Mouse (Mus musculus): Measurements from ENCODE around the gene Vmn1r47. TPM values are rescaled to one million over a fixed set of nuclear protein-coding genes. Genes with fewer than 3 reads are reported as not detected.
"Not testable (repeated sequence)": the region's sequence is repeated elsewhere in the genome, so short reads cannot be mapped to it uniquely, and the experiment has no call there.

Gene Vmn1r47
- not detected in 2 replicates for polyA plus RNA-seq (2011; ENCODE audit: insufficient read depth, insufficient read length, low read depth, missing spikeins)

GRCm38 (mm10) chr6:90015847-90016246 lies at the start of gene Vmn1r47:
Gene Vmn1r47 (plus strand): TSS chr6:90016147.
- not testable (repeated sequence) for H3K36me3 ChIP-seq (ENCODE audit: control insufficient read depth, insufficient read depth, low read length, poor library complexity, severe bottlenecking); H3K27ac ChIP-seq (ENCODE audit: insufficient read depth, low read length); H3K27me3 ChIP-seq (ENCODE audit: control insufficient read depth, insufficient read depth, low read length, poor library complexity, severe bottlenecking)

GRCm38 (mm10) chr6:89966341-89966740 lies 49.6 kb upstream of the Vmn1r47 start:
- TF ChIP-seq CTCF (IDR thresholded peaks at IDR 0.05; ENCODE audit: low read depth, low read length) (no peak), POLR2A (IDR thresholded peaks at IDR 0.05; ENCODE audit: insufficient read depth, low read length) (no peak), EP300 (IDR thresholded peaks at IDR 0.05; ENCODE audit: insufficient read depth, low read depth, low read length) (no peak)
- H3K9me3 ChIP-seq (replicated peaks; ENCODE audit: control insufficient read depth, insufficient read depth, low read length, poor library complexity, severe bottlenecking): no peaks in the 10 kb centered on the region
- H3K4me3 ChIP-seq (ENCODE audit: low read depth, low read length): no peak overlapping the region
- H3K27ac ChIP-seq (ENCODE audit: insufficient read depth, low read length): no peak overlapping the region
- H3K4me1 ChIP-seq (ENCODE audit: control insufficient read depth, insufficient read depth, low read length): no peaks in the 10 kb centered on the region
- H3K9ac ChIP-seq (ENCODE audit: low read depth, poor library complexity, severe bottlenecking): no peak overlapping the region
- H3K36me3 ChIP-seq (ENCODE audit: control insufficient read depth, insufficient read depth, low read length, poor library complexity, severe bottlenecking): no peaks in the 10 kb centered on the region
- no peaks in the 10 kb centered on the region for H3K27me3 ChIP-seq (ENCODE audit: control insufficient read depth, insufficient read depth, low read length, poor library complexity, severe bottlenecking)

More at GRCm38 (mm10) chr6:90015847-90016246, at the start of gene Vmn1r47:
- H3K9me3 ChIP-seq (replicated peaks; ENCODE audit: control insufficient read depth, insufficient read depth, low read length, poor library complexity, severe bottlenecking); H3K9ac ChIP-seq (ENCODE audit: low read depth, poor library complexity, severe bottlenecking); H3K4me3 ChIP-seq (ENCODE audit: low read depth, low read length); H3K4me1 ChIP-seq (ENCODE audit: control insufficient read depth, insufficient read depth, low read length): not testable (repeated sequence)

GRCm38 (mm10) chr6:89969013-89969412 lies 46.9 kb upstream of the Vmn1r47 start, which contains the start of gene Vmn1r46:
Gene Vmn1r46 (plus strand): TSS chr6:89969313.
- Histone ChIP-seq H3K9me3 (replicated peaks; ENCODE audit: control insufficient read depth, insufficient read depth, low read length, poor library complexity, severe bottlenecking) (no peaks in the 10 kb centered on the region), H3K36me3 (ENCODE audit: control insufficient read depth, insufficient read depth, low read length, poor library complexity, severe bottlenecking) (no peaks in the 10 kb centered on the region), H3K27me3 (ENCODE audit: control insufficient read depth, insufficient read depth, low read length, poor library complexity, severe bottlenecking) (no peaks in the 10 kb centered on the region), H3K4me1 (ENCODE audit: control insufficient read depth, insufficient read depth, low read length) (no peaks in the 10 kb centered on the region), H3K4me3 (ENCODE audit: low read depth, low read length) (no peak within 1 kb of the TSS), H3K9ac (ENCODE audit: low read depth, poor library complexity, severe bottlenecking) (no peak within 1 kb of the TSS), H3K27ac (ENCODE audit: insufficient read depth, low read length) (no peak within 1 kb of the TSS)
- no peak for TF ChIP-seq CTCF (IDR thresholded peaks at IDR 0.05; ENCODE audit: low read depth, low read length)
- no peak for TF ChIP-seq POLR2A (IDR thresholded peaks at IDR 0.05; ENCODE audit: insufficient read depth, low read length)
- TF ChIP-seq EP300 (IDR thresholded peaks at IDR 0.05; ENCODE audit: insufficient read depth, low read depth, low read length): no peak

GRCm38 (mm10) chr6:89985989-89986388 lies 30.0 kb upstream of the Vmn1r47 start:
- H3K9ac ChIP-seq (ENCODE audit: low read depth, poor library complexity, severe bottlenecking): no peak overlapping the region
- H3K36me3 ChIP-seq (ENCODE audit: control insufficient read depth, insufficient read depth, low read length, poor library complexity, severe bottlenecking): no peaks in the 10 kb centered on the region
- no peaks in the 10 kb centered on the region for H3K27me3 ChIP-seq (ENCODE audit: control insufficient read depth, insufficient read depth, low read length, poor library complexity, severe bottlenecking)
- no peak for TF ChIP-seq POLR2A (IDR thresholded peaks at IDR 0.05; ENCODE audit: insufficient read depth, low read length)
- H3K9me3 ChIP-seq (replicated peaks; ENCODE audit: control insufficient read depth, insufficient read depth, low read length, poor library complexity, severe bottlenecking): no peaks in the 10 kb centered on the region
- no peak overlapping the region for H3K27ac ChIP-seq (ENCODE audit: insufficient read depth, low read length)
- no peak overlapping the region for H3K4me3 ChIP-seq (ENCODE audit: low read depth, low read length)
- no peaks in the 10 kb centered on the region for H3K4me1 ChIP-seq (ENCODE audit: control insufficient read depth, insufficient read depth, low read length)

- H3K9ac ChIP-seq (ENCODE audit: low read depth, poor library complexity, severe bottlenecking); H3K27ac ChIP-seq (ENCODE audit: insufficient read depth, low read length); H3K9me3 ChIP-seq (replicated peaks; ENCODE audit: control insufficient read depth, insufficient read depth, low read length, poor library complexity, severe bottlenecking); H3K4me3 ChIP-seq (ENCODE audit: low read depth, low read length); H3K4me1 ChIP-seq (ENCODE audit: control insufficient read depth, insufficient read depth, low read length); H3K36me3 ChIP-seq (ENCODE audit: control insufficient read depth, insufficient read depth, low read length, poor library complexity, severe bottlenecking); H3K27me3 ChIP-seq (ENCODE audit: control insufficient read depth, insufficient read depth, low read length, poor library complexity, severe bottlenecking): not testable (repeated sequence)
These were observed 20.8 kb downstream of the Vmn1r47 start, which contains the start of gene Vmn1r48 for GRCm38 (mm10) chr6:90036741-90037140. Gene Vmn1r48 (minus strand): TSS chr6:90036841.

Other genes starting within 250 kb of the Vmn1r47 start
- gene Vmn1r42, start 139.7 kb upstream of the Vmn1r47 start, polyA plus RNA-seq (2011; ENCODE audit: insufficient read depth, insufficient read length, low read depth, missing spikeins): not detected in 2 replicates
- gene Vmn1r43, start 139.7 kb upstream of the Vmn1r47 start, polyA plus RNA-seq (2011; ENCODE audit: insufficient read depth, insufficient read length, low read depth, missing spikeins): not detected in 2 replicates
- not detected in 2 replicates for gene Vmn1r44, start 132.5 kb upstream of the Vmn1r47 start, polyA plus RNA-seq (2011; ENCODE audit: insufficient read depth, insufficient read length, low read depth, missing spikeins)
- gene Vmn1r45, start 75.5 kb upstream of the Vmn1r47 start, polyA plus RNA-seq (2011; ENCODE audit: insufficient read depth, insufficient read length, low read depth, missing spikeins): not detected in 2 replicates
- 0.06 TPM in 1 of 2 replicates, not detected in the other for gene Vmn1r46, start 46.8 kb upstream of the Vmn1r47 start, polyA plus RNA-seq (2011; ENCODE audit: insufficient read depth, insufficient read length, low read depth, missing spikeins)
- not detected in 2 replicates for gene Vmn1r48, start 20.7 kb downstream of the Vmn1r47 start, polyA plus RNA-seq (2011; ENCODE audit: insufficient read depth, insufficient read length, low read depth, missing spikeins)
- gene Vmn1r49, start 62.4 kb downstream of the Vmn1r47 start, polyA plus RNA-seq (2011; ENCODE audit: insufficient read depth, insufficient read length, low read depth, missing spikeins): not detected in 2 replicates
- gene Vmn1r50, start 85.3 kb downstream of the Vmn1r47 start, polyA plus RNA-seq (2011; ENCODE audit: insufficient read depth, insufficient read length, low read depth, missing spikeins): not detected in 2 replicates
- gene Vmn1r51, start 106.4 kb downstream of the Vmn1r47 start, polyA plus RNA-seq (2011; ENCODE audit: insufficient read depth, insufficient read length, low read depth, missing spikeins): not detected in 2 replicates
- not detected in 2 replicates for gene Vmn1r52, start 158.7 kb downstream of the Vmn1r47 start, polyA plus RNA-seq (2011; ENCODE audit: insufficient read depth, insufficient read length, low read depth, missing spikeins)
- gene V1ra8, start 186.6 kb downstream of the Vmn1r47 start, polyA plus RNA-seq (2011; ENCODE audit: insufficient read depth, insufficient read length, low read depth, missing spikeins): not detected in 2 replicates
- 0.72 and 0.79 TPM in 2 replicates for gene Vmn1r53, start 208.3 kb downstream of the Vmn1r47 start, polyA plus RNA-seq (2011; ENCODE audit: insufficient read depth, insufficient read length, low read depth, missing spikeins)
- gene Vmn1r54, start 230.2 kb downstream of the Vmn1r47 start, polyA plus RNA-seq (2011; ENCODE audit: insufficient read depth, insufficient read length, low read depth, missing spikeins): not detected in 2 replicates